Mouse (Mus musculus): ENCODE results near the gene Mkrn1. TPM values are rescaled to one million over a fixed set of nuclear protein-coding genes. Genes with fewer than 3 reads are reported as not detected.

Gene Mkrn1
- polyA plus RNA-seq, 1 experiment from 2014 or later = 55.1 TPM

- Histone ChIP-seq H3K4me2 (no peak overlapping the region), H3K36me3 (peaks cover 32% of the 10 kb centered on the region), H3K4me3 (no peak overlapping the region), H3K9ac (no peak overlapping the region), H3K9me3 (replicated peaks) (no peaks in the 10 kb centered on the region), H3K27ac (ENCODE audit: poor library complexity, severe bottlenecking) (no peak overlapping the region), H3K4me1 (replicated peaks) (peaks cover 5% of the 10 kb centered on the region; the same call in 1 of the 2 replicates), H3K27me3 (replicated peaks) (no peaks in the 10 kb centered on the region)
- 76% methylated on average over 5 of the region's 5 CpGs for WGBS
- no peak for ATAC-seq (ENCODE audit: insufficient number of reproducible peaks, low FRiP score)
Measured at GRCm38 (mm10) chr6:39406480-39406879, 13.8 kb downstream of the Mkrn1 start.

GRCm38 (mm10) chr6:39403136-39403535 lies 17.1 kb downstream of the Mkrn1 start:
- Histone ChIP-seq H3K4me1 (replicated peaks) (peaks cover 5% of the 10 kb centered on the region; the same call in 1 of the 2 replicates), H3K27ac (ENCODE audit: poor library complexity, severe bottlenecking) (no peak overlapping the region), H3K4me3 (no peak overlapping the region), H3K36me3 (peaks cover 47% of the 10 kb centered on the region), H3K27me3 (replicated peaks) (no peaks in the 10 kb centered on the region), H3K4me2 (no peak overlapping the region), H3K9ac (no peak overlapping the region), H3K9me3 (replicated peaks) (no peaks in the 10 kb centered on the region)
- WGBS = 80% methylated on average over 2 of the region's 2 CpGs
- no peak for ATAC-seq (ENCODE audit: insufficient number of reproducible peaks, low FRiP score)

GRCm38 (mm10) chr6:39400343-39400742 lies 19.9 kb downstream of the Mkrn1 start:
- WGBS = 73% methylated on average over 7 of the region's 7 CpGs
- Histone ChIP-seq H3K4me3 (no peak overlapping the region), H3K4me2 (no peak overlapping the region), H3K9ac (no peak overlapping the region), H3K36me3 (peaks cover 42% of the 10 kb centered on the region), H3K27ac (ENCODE audit: poor library complexity, severe bottlenecking) (no peak overlapping the region), H3K9me3 (replicated peaks) (no peaks in the 10 kb centered on the region), H3K4me1 (replicated peaks) (no peaks in the 10 kb centered on the region), H3K27me3 (replicated peaks) (no peaks in the 10 kb centered on the region)
- ATAC-seq (ENCODE audit: insufficient number of reproducible peaks, low FRiP score) = no peak

GRCm38 (mm10) chr6:39398342-39398741 lies 21.9 kb downstream of the Mkrn1 start:
- no peaks in the 10 kb centered on the region for H3K9me3 ChIP-seq (replicated peaks)
- no peak overlapping the region for H3K4me3 ChIP-seq
- no peaks in the 10 kb centered on the region for H3K27me3 ChIP-seq (replicated peaks)
- H3K27ac ChIP-seq (ENCODE audit: poor library complexity, severe bottlenecking) = no peak overlapping the region
- peaks cover 27% of the 10 kb centered on the region for H3K36me3 ChIP-seq
- 93% methylated on average over 9 of the region's 9 CpGs for WGBS
- no peak overlapping the region for H3K4me2 ChIP-seq
- ATAC-seq (ENCODE audit: insufficient number of reproducible peaks, low FRiP score) = no peak
- H3K9ac ChIP-seq = no peak overlapping the region
- no peaks in the 10 kb centered on the region for H3K4me1 ChIP-seq (replicated peaks)

- Histone ChIP-seq H3K4me2 (no peak overlapping the region), H3K27ac (ENCODE audit: poor library complexity, severe bottlenecking) (no peak overlapping the region), H3K9ac (no peak overlapping the region), H3K27me3 (replicated peaks) (no peaks in the 10 kb centered on the region), H3K4me1 (replicated peaks) (no peaks in the 10 kb centered on the region), H3K36me3 (peaks cover 22% of the 10 kb centered on the region), H3K9me3 (replicated peaks) (no peaks in the 10 kb centered on the region), H3K4me3 (no peak overlapping the region)
- 94% methylated on average over 6 of the region's 6 CpGs for WGBS
- ATAC-seq (ENCODE audit: insufficient number of reproducible peaks, low FRiP score) = no peak
Measured at GRCm38 (mm10) chr6:39397046-39397445, 23.2 kb downstream of the Mkrn1 start.

- ATAC-seq (ENCODE audit: insufficient number of reproducible peaks, low FRiP score) = no peak
- Histone ChIP-seq H3K9ac (no peak overlapping the region), H3K4me2 (no peak overlapping the region), H3K4me1 (replicated peaks) (no peaks in the 10 kb centered on the region), H3K27me3 (replicated peaks) (no peaks in the 10 kb centered on the region), H3K9me3 (replicated peaks) (no peaks in the 10 kb centered on the region), H3K36me3 (peaks cover 17% of the 10 kb centered on the region), H3K4me3 (no peak overlapping the region), H3K27ac (ENCODE audit: poor library complexity, severe bottlenecking) (no peak overlapping the region)
- WGBS = 69% methylated on average over 4 of the region's 4 CpGs
Measured at GRCm38 (mm10) chr6:39395916-39396315, 24.3 kb downstream of the Mkrn1 start.

GRCm38 (mm10) chr6:39395471-39395870 lies 24.8 kb downstream of the Mkrn1 start:
- Histone ChIP-seq H3K27ac (ENCODE audit: poor library complexity, severe bottlenecking) (no peak overlapping the region), H3K4me3 (no peak overlapping the region), H3K9ac (no peak overlapping the region), H3K4me2 (no peak overlapping the region), H3K4me1 (replicated peaks) (no peaks in the 10 kb centered on the region), H3K27me3 (replicated peaks) (no peaks in the 10 kb centered on the region), H3K9me3 (replicated peaks) (no peaks in the 10 kb centered on the region), H3K36me3 (peaks cover 17% of the 10 kb centered on the region)
- WGBS = 80% methylated on average over 4 of the region's 4 CpGs
- no peak for ATAC-seq (ENCODE audit: insufficient number of reproducible peaks, low FRiP score)

GRCm38 (mm10) chr6:39389988-39390387 lies 30.3 kb downstream of the Mkrn1 start:
- Histone ChIP-seq H3K27me3 (replicated peaks) (no peaks in the 10 kb centered on the region), H3K4me2 (no peak overlapping the region), H3K9me3 (replicated peaks) (no peaks in the 10 kb centered on the region), H3K4me3 (no peak overlapping the region), H3K27ac (ENCODE audit: poor library complexity, severe bottlenecking) (no peak overlapping the region), H3K4me1 (replicated peaks) (no peaks in the 10 kb centered on the region), H3K36me3 (no peaks in the 10 kb centered on the region), H3K9ac (no peak overlapping the region)
- 86% methylated on average over 2 of the region's 2 CpGs for WGBS
- no peak for ATAC-seq (ENCODE audit: insufficient number of reproducible peaks, low FRiP score)

GRCm38 (mm10) chr6:39381125-39381880 lies 39.0 kb downstream of the Mkrn1 start, which contains the start of gene Rab19:
Rab19 (plus strand) TSS chr6:39381175.
- 5% methylated on average over 20 of the region's 20 CpGs for WGBS
- Histone ChIP-seq H3K4me1 (replicated peaks) (peaks cover 5% of the 10 kb centered on the region), H3K9ac (peak within 1 kb of the TSS; percentile 61), H3K9me3 (replicated peaks) (no peaks in the 10 kb centered on the region), H3K36me3 (no peaks in the 10 kb centered on the region), H3K4me2 (peak within 1 kb of the TSS; percentile 88), H3K27me3 (replicated peaks) (peaks cover 6% of the 10 kb centered on the region; the same call in 1 of the 2 replicates), H3K4me3 (peak within 1 kb of the TSS; percentile 60), H3K27ac (ENCODE audit: poor library complexity, severe bottlenecking) (no peak within 1 kb of the TSS)
- no peak for ATAC-seq (ENCODE audit: insufficient number of reproducible peaks, low FRiP score)

GRCm38 (mm10) chr6:39380276-39380675 lies 40.0 kb downstream of the Mkrn1 start:
- H3K9ac ChIP-seq = no peak overlapping the region
- peaks cover 14% of the 10 kb centered on the region for H3K4me1 ChIP-seq (replicated peaks)
- no peak for ATAC-seq (ENCODE audit: insufficient number of reproducible peaks, low FRiP score)
- H3K36me3 ChIP-seq = no peaks in the 10 kb centered on the region
- H3K4me2 ChIP-seq = no peak overlapping the region
- no peaks in the 10 kb centered on the region for H3K9me3 ChIP-seq (replicated peaks)
- peaks cover 6% of the 10 kb centered on the region; the same call in 1 of the 2 replicates for H3K27me3 ChIP-seq (replicated peaks)
- 75% methylated on average over 3 of the region's 3 CpGs for WGBS
- H3K4me3 ChIP-seq = no peak overlapping the region
- no peak overlapping the region for H3K27ac ChIP-seq (ENCODE audit: poor library complexity, severe bottlenecking)

GRCm38 (mm10) chr6:39379749-39380148 lies 40.5 kb downstream of the Mkrn1 start:
- H3K4me1 ChIP-seq (replicated peaks) = peaks cover 14% of the 10 kb centered on the region
- 59% methylated on average over 8 of the region's 8 CpGs for WGBS
- H3K9ac ChIP-seq = no peak overlapping the region
- no peak overlapping the region for H3K27ac ChIP-seq (ENCODE audit: poor library complexity, severe bottlenecking)
- ATAC-seq (ENCODE audit: insufficient number of reproducible peaks, low FRiP score) = no peak
- no peaks in the 10 kb centered on the region for H3K9me3 ChIP-seq (replicated peaks)
- H3K27me3 ChIP-seq (replicated peaks) = peaks cover 6% of the 10 kb centered on the region; the same call in 1 of the 2 replicates
- peaks cover 2% of the 10 kb centered on the region; the same call in 1 of the 2 replicates for H3K36me3 ChIP-seq
- no peak overlapping the region for H3K4me3 ChIP-seq
- H3K4me2 ChIP-seq = no peak overlapping the region

Measured in heart, embryonic 12.5 days (tissue).